Mouse (Mus musculus) T-helper 2 cell (primary cell): ENCODE measurements at regions not wholly inside any gene's neighbourhood (a gene's known extent, or its start where the extent isn't known, plus 50 kb on each side); places are given as distances from the start of the nearest gene placed in this dataset.

Experiments
- in situ Hi-C: fragments of 300-600 bp; cut with MboI, MseI; formaldehyde crosslinking; loops from one replicate; pipeline ENCODE4 v1.15.1; 2025; ENCODE audit warnings: high pct_unique_total_duplicates

DNA sequence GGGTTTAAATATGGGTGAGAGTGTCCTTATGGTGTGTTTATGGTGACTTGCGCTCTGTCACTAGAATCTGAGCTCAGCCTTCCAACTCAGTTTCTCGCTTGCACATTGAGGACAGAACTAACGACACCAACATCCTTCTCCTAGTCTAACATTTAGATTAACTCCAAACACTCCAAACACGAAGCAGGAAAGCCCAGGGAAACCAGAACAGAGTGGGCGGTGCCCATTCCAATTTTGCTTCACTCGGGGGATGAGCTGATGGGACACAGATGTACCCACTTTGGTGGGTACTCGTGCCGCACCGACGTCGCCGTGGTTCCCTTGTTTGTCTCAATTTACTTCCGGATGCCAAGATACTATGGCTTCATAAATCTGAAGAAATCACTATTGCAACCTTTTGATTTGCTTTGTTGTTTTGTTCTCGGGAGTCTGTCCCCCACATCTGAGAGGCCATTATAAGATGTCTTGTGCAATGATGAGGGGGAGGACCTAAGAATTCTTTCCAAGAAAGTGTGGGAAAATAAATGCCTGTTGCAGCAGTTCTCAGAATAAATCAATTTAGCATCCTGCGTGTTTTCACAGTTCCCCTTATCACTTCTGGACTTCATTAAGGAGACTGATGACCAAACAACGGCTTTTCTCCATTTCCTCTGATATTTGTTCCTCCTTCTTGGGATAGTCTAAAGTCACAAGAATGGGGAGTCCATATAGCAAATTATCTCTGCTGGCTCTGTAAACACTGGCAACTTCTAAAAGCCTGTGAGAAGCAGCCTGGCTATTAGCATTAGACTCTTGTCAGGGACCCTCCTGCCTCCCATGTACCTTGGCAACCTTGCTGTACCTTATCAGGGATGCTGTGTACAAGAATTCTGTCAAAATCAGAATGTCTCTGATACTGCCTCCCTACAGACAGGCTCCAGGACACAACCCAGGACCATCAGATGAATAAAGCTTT lies 96.2 kb upstream of the Klf9 start:
- in situ Hi-C loops, result no loop called here

DNA sequence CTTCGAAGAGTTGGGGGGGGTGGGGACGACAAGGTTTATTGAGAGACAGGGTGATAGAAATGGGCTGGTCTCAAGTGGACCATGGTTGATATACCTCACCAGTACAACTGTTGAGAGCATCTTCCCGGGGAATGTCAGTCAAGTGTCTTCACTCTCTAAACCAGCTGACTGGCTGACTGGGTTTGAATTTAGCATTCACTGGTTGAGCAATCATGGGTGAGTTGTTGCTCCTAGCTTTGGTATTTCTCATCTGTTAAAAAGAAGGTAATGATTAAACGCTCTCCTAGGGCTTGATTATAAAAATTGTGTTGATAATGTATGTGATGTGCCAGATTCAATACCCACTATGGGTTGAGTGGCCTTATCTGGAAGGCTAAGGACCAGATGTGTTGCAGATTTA lies 89.6 kb upstream of the Klf9 start:
- in situ Hi-C loops, result loop anchor here (10.0 kb wide), 1 partner anchor 1647 kb away; no protein-coding TSS in a partner anchor

DNA sequence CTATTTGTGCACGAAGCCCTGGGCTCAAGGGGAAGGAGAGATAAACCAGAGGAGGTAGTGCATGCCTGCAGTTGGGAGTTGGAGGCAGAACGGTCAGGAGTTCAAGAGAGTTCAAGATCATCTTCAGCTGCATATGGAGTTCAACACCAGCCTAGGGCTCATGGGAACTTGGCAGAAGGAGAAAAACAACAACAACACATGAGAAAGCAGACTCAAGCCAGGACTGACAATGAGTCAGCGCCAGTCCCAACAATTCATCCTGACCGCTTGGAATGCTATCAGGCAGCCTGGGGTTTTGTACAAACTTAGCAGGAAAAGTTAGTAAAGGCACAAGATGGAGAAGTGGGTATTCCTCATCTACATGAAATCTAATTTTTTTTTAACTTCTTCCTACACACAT lies 86.6 kb upstream of the Klf9 start:
- in situ Hi-C loops, result loop anchor here (10.0 kb wide), 1 partner anchor 1650 kb away; no protein-coding TSS in a partner anchor

DNA sequence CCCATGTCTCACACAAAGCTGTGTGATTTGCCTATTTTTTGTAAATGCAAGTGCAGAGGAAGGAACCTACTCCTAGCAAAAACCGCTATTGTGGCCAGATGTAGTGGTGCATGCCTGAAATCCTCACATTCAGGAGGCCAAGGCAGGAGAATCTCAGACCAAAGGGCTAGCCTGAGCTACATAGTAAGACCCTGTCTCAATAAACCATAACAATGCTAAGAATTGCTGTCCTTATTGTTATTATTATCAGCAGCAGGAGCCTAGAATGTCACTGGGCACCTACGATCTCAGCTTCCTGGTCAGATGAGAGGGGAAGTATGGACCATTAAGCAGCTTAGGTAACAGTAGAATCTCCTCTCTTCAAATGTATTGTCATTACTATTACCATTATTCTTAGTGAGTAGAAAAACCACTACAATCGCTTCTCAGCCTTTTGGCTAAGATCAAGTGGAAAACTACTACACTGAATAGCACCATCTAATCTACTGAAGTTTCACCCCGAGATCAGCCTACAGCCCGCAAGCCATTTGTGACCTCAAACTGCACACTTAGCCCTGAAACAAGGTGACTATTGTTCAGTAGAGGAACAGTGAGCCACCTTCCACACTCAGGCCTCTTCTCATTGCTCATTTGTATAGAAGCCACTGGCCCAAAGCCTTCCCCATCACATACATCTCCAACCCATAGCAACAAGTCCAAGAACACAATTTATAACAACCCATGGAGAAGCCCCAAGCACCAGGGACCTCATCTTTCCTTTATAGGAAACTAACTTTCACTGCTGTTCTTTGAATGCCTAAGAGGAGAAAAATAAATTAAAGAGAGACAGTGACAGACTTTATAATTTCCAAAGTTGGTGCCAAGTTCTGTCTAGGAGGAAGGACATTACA lies 84.9 kb upstream of the Klf9 start:
- in situ Hi-C loops, result loop anchor here (10.0 kb wide), 1 partner anchor 1651 kb away; no protein-coding TSS in a partner anchor

DNA sequence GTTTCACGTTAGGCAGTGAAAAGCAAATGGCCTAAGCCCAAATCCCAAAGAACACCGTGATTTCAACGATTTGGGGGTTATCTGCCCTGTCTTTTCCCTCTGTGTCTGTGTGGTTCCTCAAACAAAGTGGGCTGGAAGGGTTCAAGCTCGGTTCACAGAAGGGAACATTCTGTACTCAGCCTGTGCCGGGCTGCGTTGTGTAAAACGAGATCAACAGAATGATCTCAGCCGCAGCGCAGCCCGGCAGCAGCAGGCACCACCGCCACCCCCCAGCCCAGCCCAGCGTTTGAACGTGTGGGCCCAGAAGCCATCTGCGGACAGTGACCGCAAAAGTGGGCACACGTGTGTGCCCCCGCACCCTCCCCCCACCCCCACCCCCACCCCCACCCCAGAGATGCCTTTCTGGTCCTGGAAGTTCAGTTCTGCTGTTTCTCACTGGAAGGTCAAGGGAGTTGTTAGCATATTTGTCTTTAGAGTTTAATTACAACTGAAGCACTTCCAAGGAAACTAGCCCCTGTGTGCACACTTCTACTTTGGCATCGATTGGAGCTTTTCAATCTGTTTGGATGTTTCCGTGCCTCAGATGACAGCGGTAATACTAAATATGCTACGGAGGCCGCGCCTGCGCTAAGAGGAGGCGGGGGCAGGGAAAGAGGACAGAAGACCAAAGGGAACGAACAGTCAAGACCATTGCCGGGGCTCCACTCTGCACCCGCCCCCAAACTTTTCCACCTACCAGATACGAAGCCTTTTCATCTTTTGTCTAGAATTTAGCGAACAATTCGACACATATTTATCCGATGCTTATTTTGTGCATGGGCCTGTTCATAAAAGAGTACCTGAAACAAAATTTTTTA lies 83.9 kb upstream of the Klf9 start:
- in situ Hi-C loops, result loop anchor here (10.0 kb wide), 1 partner anchor 1652 kb away; no protein-coding TSS in a partner anchor

DNA sequence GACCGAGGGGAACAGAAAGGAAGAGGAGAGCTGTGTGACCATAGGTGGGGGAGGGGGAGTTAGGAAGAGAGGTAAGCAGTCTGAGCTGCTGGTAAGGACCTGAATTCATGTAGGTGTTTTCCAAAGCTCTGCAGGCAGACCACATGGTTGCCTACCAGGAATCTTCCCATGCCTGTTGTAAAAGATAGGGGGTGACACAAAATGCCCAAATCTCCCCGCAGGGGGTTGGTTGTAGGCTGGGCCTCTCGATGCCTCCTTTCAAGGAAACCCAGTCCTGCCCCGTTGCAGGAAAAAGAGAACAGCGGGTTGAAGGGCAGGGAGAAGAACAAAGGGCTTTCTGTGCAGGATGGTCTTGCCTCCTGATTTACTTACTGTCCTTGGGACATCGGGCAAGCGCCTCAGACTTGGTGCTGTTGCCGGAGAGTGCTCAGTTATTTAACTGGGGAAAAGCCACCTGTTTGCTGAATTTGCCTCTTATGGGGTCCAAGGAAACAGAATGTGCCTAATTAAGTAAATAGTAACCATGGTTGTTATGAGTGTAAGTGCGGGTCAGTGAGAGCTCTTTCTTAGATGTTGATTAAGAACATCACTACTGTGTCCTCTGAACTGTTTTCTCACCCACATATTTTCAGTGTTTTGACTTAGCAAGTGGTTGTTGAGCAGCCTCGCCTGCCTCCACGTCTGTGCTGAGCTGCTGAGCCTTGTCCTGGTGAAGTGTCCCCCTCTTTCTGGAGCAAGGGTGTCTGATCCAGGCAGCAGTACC lies 83.1 kb upstream of the Klf9 start:
- in situ Hi-C loops, result loop anchor here (10.0 kb wide), 1 partner anchor 1653 kb away; no protein-coding TSS in a partner anchor

DNA sequence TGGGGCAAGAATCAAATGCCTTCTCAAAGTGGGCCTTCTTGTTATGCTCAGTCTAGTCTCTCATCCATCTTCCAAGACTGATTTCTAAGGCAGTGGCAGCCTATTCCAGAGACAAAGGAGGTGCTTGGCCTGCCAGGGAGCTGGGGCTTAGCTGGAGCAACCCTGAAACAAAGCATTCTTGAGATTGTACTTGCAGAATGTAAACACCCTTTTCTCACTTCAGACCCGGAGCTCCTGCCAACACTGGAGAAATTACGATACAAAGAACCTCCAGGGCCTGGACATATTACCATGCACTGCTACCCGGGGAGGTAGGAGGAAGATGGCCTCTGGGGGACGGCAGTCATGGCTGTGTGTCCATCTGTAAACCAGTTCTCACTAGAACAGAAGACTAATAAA lies 82.5 kb upstream of the Klf9 start:
- in situ Hi-C loops, result loop anchor here (10.0 kb wide), 1 partner anchor 1654 kb away; no protein-coding TSS in a partner anchor

DNA sequence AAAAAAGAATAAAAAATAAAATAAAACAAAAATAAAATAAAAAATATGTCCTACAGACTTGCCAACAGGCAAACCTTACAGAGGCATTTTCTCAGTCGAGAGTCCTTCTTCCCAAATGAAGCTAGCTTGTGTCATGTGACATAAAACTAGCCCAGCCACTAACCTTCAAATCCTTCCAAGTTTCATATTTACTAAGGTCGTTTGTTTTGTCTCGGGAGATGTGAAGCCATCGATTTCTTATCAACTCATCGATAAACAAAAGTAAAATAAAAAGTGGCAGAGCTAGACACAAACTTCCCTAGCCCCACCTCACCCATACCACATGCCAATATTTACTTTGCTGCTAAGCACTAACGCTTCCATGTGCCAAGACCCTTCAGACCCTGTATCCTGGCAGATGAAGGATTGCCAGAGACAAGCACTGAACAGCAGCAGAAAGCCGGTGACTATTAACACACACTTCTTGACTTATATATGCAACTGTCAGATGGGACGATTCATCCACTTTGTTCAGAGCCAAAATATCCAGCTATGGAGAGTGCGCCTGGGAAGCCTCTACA lies 79.9 kb upstream of the Klf9 start:
- in situ Hi-C loops, result no loop called here

DNA sequence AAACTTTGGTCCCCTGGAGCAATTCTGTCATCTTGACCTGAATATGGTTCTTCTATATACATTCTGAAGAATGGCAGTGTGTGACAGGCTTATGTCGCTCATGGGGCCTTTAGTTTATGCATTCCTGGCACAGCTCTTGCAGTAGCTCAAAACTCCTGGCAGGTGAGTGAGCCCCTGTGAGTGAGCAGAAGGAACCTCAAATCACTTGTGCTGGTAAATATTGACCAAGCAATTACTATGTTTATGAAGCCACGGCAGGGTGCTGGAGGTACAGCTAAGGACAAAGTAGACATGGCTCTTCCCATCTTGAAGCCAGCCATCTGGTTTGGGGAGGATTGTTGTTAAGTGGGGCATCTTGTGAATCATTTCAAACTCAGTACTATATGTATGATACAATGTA lies 79.1 kb upstream of the Klf9 start:
- in situ Hi-C loops, result no loop called here

DNA sequence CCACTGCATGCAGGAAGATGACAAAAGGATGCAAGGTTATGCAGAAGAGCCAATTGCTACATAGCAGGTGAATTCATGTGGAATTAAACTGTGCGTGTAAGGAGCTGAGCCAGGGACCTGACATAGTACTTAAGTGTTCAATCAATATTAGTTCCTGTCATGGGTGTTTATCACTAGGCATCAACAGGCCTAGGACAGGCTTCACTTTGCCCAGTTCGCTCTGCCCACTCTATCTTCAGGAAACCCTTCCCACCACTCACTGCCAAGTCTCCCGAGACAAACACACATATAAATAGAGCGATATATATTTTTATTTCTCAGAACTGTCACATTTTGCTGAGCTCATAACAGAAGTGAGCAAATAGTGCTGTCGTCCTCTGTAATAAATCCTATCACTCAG lies 78.2 kb upstream of the Klf9 start:
- in situ Hi-C loops, result no loop called here

DNA sequence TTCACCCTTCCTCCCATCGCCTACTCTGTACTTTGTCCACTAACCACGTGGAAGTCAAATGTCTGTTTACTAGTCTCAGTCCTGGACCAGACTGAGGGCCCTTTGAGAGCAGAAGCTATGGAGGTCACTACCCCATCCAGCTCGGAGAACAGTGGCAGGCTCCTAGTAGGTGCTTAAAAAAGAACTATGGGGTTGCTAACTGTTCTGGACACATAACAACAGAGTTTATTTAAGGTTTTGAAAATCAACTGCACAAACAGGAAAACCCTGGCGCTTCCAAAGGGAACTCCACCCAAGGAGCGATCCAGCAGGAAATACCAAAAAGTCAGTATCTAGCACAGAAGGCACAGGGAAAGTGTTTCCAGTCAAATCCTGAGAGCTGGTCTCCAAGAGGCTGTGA lies 75.5 kb upstream of the Klf9 start:
- in situ Hi-C loops, result no loop called here

DNA sequence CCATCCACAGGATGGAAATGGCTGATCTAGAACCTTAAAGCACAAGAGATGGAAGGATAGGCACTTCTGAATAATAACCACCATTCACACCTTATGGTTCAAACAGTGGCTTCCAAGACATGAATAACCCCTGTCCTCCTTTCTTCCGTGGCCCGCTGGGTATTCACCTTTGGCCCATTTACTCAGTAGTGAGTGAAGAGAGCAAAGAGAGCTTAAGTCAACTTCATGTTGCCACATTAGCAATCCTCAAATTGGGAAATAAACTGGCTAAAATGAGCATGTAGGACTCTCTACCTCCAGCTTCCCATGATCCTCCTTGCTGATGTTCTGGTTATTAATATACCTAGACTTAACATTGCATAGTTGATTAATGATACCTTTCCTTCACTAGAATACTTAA lies 74.3 kb upstream of the Klf9 start:
- in situ Hi-C loops, result no loop called here

DNA sequence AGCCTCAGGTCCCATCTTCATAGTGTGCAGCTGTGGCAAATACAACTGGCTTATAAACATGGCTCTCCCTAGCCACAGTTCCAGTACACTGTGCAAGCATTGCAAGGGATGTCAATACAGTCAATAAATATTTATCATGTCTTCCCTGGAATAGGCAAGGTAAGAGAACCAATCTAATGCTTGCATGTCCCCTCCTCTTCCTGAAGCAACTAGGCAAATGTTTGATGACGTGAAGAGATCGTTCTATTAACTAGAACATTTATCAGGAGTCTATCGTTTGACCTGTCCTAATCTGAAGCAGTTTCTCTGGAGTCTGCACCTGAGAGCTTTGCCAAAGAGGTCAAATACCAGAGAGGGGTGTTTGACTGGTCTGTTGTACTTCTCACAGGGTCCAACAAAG lies 72.4 kb upstream of the Klf9 start:
- in situ Hi-C loops, result no loop called here

DNA sequence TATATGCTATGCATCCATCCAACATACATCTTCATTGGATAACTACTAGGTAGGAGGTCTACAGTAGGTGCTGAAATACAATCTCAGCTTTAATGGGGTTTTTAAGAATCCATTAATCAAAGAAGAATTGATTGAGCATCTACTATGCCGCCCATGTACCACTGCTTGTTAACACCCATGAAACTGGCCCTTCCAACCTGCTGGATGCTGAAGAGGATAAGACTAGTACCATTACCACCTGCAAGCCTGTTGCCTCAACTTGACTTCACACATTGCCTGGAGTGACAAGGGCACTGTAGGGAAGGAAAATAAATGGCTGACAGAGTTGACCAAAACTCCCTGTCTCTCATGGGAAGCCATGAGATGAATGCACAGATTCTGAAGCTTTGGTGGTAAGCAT lies 71.4 kb upstream of the Klf9 start:
- in situ Hi-C loops, result loop anchor here (10.0 kb wide), 1 partner anchor 135 kb away; no protein-coding TSS in a partner anchor

DNA sequence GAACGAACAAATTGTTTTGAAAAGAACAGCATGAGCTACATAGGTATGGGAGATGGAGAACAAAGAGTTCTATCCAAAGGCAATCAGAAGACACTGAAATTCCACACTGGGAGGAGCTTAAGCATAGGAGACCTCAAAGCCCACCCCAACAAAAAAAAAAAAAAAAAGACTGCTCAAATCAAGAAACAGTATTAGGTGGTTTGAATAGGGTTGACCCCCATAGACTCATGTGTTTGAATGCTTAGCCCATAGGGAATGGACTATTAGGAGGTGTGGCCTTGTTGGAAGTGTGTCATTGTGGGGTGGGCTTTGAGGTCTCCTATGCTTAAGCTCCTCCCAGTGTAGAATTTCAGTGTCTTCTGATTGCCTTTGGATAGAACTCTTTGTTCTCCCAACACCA lies 70.0 kb upstream of the Klf9 start:
- in situ Hi-C loops, result loop anchor here (10.0 kb wide), 1 partner anchor 136 kb away; no protein-coding TSS in a partner anchor

DNA sequence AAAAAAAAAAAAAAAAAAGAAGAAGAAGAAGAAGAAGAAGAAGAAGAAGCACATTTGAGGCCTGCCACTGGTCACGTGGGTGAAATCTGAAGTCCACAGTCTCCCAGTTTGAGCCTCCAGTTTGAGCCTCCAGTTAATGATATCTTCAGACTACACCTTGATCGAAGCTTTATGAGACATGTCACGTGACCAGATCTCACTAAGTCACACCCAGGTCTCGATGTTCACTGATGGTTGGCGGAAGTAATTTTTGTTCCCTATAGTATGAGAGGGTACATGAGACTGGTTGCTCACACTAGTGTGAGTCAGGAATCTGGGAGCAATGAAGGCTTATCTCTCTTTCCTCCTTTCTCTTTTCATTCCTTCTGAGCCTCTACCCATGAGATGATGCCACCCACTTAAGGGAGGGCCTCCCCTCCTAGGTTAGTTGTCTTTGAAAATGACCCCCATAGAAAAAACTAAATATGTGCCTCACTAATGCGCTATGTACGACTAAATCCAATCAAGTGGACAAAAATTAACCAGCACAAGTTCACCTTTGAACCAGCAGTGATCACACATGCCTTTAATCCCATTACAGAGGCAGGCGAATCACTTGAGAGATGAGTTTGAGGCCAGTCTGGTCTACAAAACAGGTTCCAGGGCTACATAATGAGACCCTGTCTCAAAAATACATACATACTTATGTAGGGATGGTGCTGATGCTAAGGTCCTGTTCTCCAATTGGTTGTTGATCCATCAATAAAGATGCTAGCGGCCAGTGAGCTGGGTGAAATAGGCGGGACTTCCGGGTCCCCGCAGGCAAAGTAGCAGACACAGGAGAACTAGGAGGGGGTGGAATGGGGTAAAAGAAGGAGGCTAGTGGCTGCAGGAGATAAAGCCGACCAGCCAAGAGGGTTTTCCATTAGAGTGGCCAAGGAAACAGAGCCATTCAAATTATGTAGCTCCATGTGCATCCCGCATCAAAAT lies 66.1 kb upstream of the Klf9 start:
- in situ Hi-C loops, result loop anchor here (10.0 kb wide), 1 partner anchor 140 kb away; no protein-coding TSS in a partner anchor

DNA sequence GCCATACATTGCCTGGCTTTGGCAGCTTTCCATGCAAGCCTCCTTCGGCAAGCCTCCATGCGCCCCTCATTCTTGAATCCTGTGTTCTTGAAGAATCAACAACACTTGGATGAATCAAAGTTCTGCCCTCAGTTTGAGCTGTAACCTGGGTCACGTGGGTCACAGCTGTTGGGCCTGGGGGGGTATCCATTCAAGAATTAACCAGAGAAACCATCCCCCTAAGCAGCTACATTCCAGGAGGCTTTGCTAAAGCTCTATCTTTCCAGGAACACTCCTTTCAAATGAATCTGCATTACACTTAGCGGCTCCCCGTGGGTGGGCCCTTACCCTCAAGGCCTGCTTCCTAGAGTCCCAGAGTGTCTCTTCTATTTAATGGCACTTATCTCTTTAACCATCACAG lies 65.2 kb upstream of the Klf9 start:
- in situ Hi-C loops, result loop anchor here (10.0 kb wide), 1 partner anchor 141 kb away; no protein-coding TSS in a partner anchor

DNA sequence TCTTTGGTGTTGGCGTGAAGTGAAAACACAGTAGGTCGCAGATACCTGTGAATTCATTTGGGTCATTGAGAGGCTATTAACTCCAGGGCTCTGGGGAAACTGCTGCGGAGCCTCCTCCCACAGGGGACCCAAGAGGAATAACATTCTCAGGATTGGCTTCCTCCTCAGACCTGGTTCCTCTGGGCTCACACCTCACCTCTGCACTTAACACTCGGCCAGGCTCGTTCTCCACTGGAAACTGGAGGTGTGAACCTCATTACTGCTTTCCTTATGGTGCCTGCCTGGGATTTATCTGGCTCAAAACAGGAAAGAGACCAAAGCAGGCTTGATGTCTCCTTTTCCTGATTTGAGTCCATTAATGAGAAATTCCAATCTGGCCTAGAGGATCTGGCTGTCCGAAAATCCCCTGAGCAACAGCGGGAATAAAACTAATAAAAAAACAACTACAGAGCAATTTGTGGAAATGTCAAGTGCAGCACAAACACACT lies 55.8 kb upstream of the Klf9 start:
- in situ Hi-C loops, result no loop called here
